Mouse (Mus musculus) ES-E14 (cell line): ENCODE results near the gene Treml4. TPM values are rescaled to one million over a fixed set of nuclear protein-coding genes. Genes with fewer than 3 reads are reported as not detected.

Experiments
- DNase-seq: peaks from one replicate; pipeline ENCODE4 v3.0.0-alpha.2; 2013; ENCODE audit warnings: low read depth, low spot score
- H3K27ac ChIP-seq: 2 replicates; pipeline ENCODE4 v1.5.1; 2012; ENCODE audit warnings: low read depth, mild to moderate bottlenecking, low read length, moderate library complexity, mixed read lengths; ENCODE audit not compliant: poor library complexity, insufficient read depth, severe bottlenecking
- H3K36me3 ChIP-seq: 2 replicates; pipeline ENCODE4 v1.6.1; 2012; ENCODE audit warnings: mild to moderate bottlenecking, low read length, moderate library complexity, mixed read lengths; ENCODE audit not compliant: control insufficient read depth, poor library complexity, insufficient read depth, severe bottlenecking
- H3K4me1 ChIP-seq, 2 experiments: fragments of 150-350 bp in 1 of 2; sonication (generic) in 1 of 2; 2 replicates each; pipeline ENCODE4 v1.6.1; 2012; ENCODE audit warnings: low read length in 2 of 2, mild to moderate bottlenecking in 1 of 2, mixed read lengths in 1 of 2; ENCODE audit not compliant: control insufficient read depth in 2 of 2, insufficient read depth in 2 of 2, poor library complexity in 1 of 2
- H3K4me3 ChIP-seq, 2 experiments: fragments of 150-350 bp in 1 of 2; sonication (generic) in 1 of 2; 2 replicates each; pipeline ENCODE4 v1.5.1; 2012; ENCODE audit warnings: low read length in 2 of 2, low read depth in 1 of 2, mild to moderate bottlenecking in 1 of 2, mixed read lengths in 1 of 2; ENCODE audit not compliant: insufficient read depth in 1 of 2, poor library complexity in 1 of 2, severe bottlenecking in 1 of 2
- H3K9ac ChIP-seq: 2 replicates; pipeline ENCODE4 v1.6.1; 2012; ENCODE audit warnings: low read depth, mild to moderate bottlenecking, low read length, mixed read lengths; ENCODE audit not compliant: poor library complexity, insufficient read depth, severe bottlenecking
- H3K9me3 ChIP-seq: fragments of 150-350 bp; sonication (generic); 2 replicates; pipeline ENCODE4 v1.6.1; 2012; ENCODE audit warnings: low read depth, mild to moderate bottlenecking, low read length; ENCODE audit not compliant: control insufficient read depth, insufficient read depth
- CHD2 ChIP-seq: IDR thresholded peaks from 2 replicates; pipeline ENCODE4 v1.6.1; 2014; ENCODE audit warnings: mild to moderate bottlenecking, low read depth, low read length, inconsistent platforms
- HCFC1 ChIP-seq: IDR thresholded peaks from 2 replicates; pipeline ENCODE4 v1.6.1; 2012; ENCODE audit warnings: low read length, inconsistent platforms, borderline replicate concordance; ENCODE audit not compliant: insufficient read depth
- MAFK ChIP-seq: IDR thresholded peaks from 2 replicates; pipeline ENCODE4 v1.6.1; 2014; ENCODE audit warnings: mild to moderate bottlenecking, low read depth, low read length, inconsistent platforms; ENCODE audit not compliant: insufficient read depth
- ZC3H11A ChIP-seq: IDR thresholded peaks from 2 replicates; pipeline ENCODE4 v1.6.1; 2012; ENCODE audit warnings: low read depth, mild to moderate bottlenecking, inconsistent platforms, low read length, borderline replicate concordance
- ZNF384 ChIP-seq: IDR thresholded peaks from 2 replicates; pipeline ENCODE4 v1.6.1; 2012; ENCODE audit warnings: low read depth, low read length, inconsistent platforms
- in situ Hi-C, 2 experiments: fragments of 600-800 bp; cut with MboI; formaldehyde crosslinking; loops; one replicate each; pipeline ENCODE4 v1.15.1; 2025; ENCODE audit warnings: low sequenced_read_pairs in 2 of 2, inconsistent platforms in 1 of 2; ENCODE audit not compliant: unreplicated experiment in 2 of 2
- total RNA-seq: library from RNA; depleted of rRNA; stranded (reverse); fragments of 300-350 nt; gene quantifications from 2 replicates; pipeline ENCODE4 v1.2.3, GENCODE M21; 2012

Gene Treml4
- total RNA-seq, 1 experiment: 0.22 TPM

GRCm38 (mm10) chr17:48264662-48265061, 567 bp downstream of the Treml4 start:
- H3K27ac ChIP-seq: no peak overlapping the region
- H3K9ac ChIP-seq: no peak overlapping the region
- H3K4me3 ChIP-seq: no peak overlapping the region
- no peaks in the 10 kb centered on the region for H3K9me3 ChIP-seq
- H3K36me3 ChIP-seq: no peaks in the 10 kb centered on the region
- TF ChIP-seq MAFK: peak; percentile 54; the same call in 1 of the 2 replicates
- TF ChIP-seq ZNF384: no peak
- TF ChIP-seq HCFC1: no peak
- no peak for TF ChIP-seq CHD2
- TF ChIP-seq ZC3H11A: no peak
- DNase-seq: no peak
- H3K4me1 ChIP-seq: no peaks in the 10 kb centered on the region
- in situ Hi-C loops: no loop called here

DNA sequence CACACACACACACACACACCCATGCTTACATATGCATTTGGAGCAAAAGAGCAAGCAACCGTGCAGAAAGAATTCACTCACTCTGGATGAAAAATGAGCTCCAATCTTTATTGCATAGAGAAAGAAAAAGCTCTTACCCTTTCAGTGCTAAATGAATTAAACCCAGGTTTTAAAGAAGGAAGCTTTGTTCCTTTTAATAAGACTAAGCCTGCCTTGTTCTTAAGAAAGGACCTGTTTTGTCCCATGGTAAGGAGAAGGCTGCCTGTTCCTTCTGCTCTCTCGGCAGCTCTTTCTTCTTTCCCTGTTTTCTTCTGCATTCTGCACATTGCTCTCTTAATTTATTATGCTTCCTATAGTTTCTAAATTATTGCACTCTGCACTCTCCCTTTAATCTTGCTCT, 2.0 kb downstream of the Treml4 start:
- Histone ChIP-seq H3K27ac (no peak overlapping the region), H3K9ac (no peak overlapping the region), H3K4me3 (no peak overlapping the region), H3K9me3 (no peaks in the 10 kb centered on the region), H3K36me3 (no peaks in the 10 kb centered on the region), H3K4me1 (no peaks in the 10 kb centered on the region)
- TF ChIP-seq ZNF384 (no peak), ZC3H11A (no peak), MAFK (no peak), HCFC1 (no peak), CHD2 (no peak)
- DNase-seq: no peak
- in situ Hi-C loops: no loop called here

DNA sequence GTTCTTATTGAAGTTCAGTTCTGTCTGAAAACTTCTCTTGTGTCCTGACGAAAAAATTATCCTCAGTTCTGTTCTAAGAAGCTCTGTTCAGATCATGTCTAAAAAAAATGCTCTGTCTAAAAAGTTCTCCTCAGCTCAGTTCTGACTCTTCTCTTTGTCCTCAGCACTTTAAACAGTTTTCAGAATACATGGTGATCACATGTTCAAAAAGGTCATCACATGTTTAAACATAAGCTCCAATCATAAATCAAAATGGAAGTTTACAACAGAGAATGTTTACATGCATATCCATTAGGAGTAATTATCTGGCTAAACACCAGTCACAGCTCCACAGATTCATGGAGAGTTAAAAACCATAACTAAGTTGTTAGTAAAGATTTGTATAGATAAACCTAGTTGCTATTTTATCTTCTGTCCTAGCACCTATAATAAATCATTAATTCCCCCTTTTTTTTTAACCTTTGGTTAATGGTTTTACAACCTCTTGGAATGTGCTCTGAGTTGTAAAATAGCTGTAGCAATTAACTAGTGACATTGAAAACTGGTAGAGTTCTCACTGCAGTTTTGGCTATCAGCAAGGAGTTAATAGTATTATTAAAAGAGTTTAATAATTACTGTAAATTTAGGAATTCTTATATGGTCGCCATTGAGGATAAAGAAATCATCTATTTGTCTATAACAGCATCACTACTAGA, 2.7 kb downstream of the Treml4 start:
- H3K27ac ChIP-seq: no peak overlapping the region
- H3K4me3 ChIP-seq: no peak overlapping the region
- in situ Hi-C loops: no loop called here
- TF ChIP-seq CHD2 (no peak), MAFK (no peak), ZNF384 (no peak), ZC3H11A (no peak), HCFC1 (no peak)
- H3K9ac ChIP-seq: no peak overlapping the region
- H3K4me1 ChIP-seq: no peaks in the 10 kb centered on the region
- H3K9me3 ChIP-seq: no peaks in the 10 kb centered on the region
- no peak for DNase-seq
- H3K36me3 ChIP-seq: no peaks in the 10 kb centered on the region

- no peak for DNase-seq
Measured at GRCm38 (mm10) chr17:48267591-48267990, 3.5 kb downstream of the Treml4 start.

More at GRCm38 (mm10) chr17:48267591-48267990, 3.5 kb downstream of the Treml4 start:
- in situ Hi-C loops: no loop called here
- TF ChIP-seq HCFC1: no peak
- TF ChIP-seq CHD2: no peak
- TF ChIP-seq ZNF384: no peak
- TF ChIP-seq ZC3H11A: no peak
- TF ChIP-seq MAFK: no peak
- Histone ChIP-seq H3K27ac (no peak overlapping the region), H3K36me3 (no peaks in the 10 kb centered on the region), H3K4me3 (no peak overlapping the region), H3K9ac (no peak overlapping the region), H3K4me1 (no peaks in the 10 kb centered on the region), H3K9me3 (no peaks in the 10 kb centered on the region)
